Mouse (Mus musculus) neural tube, embryonic 10.5 days (tissue): ENCODE measurements around the gene Prkd3.

ENCODE experiments used
- DNase-seq: peaks from one replicate; pipeline ENCODE4 v3.0.0-alpha.2; 2017; ENCODE audit warnings: low spot score; ENCODE audit errors: extremely low spot score

The Prkd3 gene

GRCm38 (mm10) chr17:78937229-78937853 is 83.3 kb downstream of the Prkd3 start:
- DNase-seq, result no peak

- peak; percentile 97 for DNase-seq
Observed at GRCm38 (mm10) chr17:78936466-78937228, 84.0 kb downstream of the Prkd3 start, which contains the start of the genes Cebpz and Ndufaf7. TSS of gene Cebpz (minus strand) at chr17:78937066. TSS of gene Ndufaf7 (plus strand) at chr17:78937136.

GRCm38 (mm10) chr17:78935857-78936256 is 84.8 kb downstream of the Prkd3 start:
- DNase-seq, result no peak

- no peak for DNase-seq
Observed at GRCm38 (mm10) chr17:78917696-78918095, 102.9 kb downstream of the Prkd3 start.

- DNase-seq, result no peak
Observed at GRCm38 (mm10) chr17:78916899-78917298, 103.7 kb downstream of the Prkd3 start.

GRCm38 (mm10) chr17:78916369-78916813 is 104.2 kb downstream of the Prkd3 start, which contains the start of gene Cebpzos:
TSS of gene Cebpzos (plus strand) at chr17:78916500.
- DNase-seq, result peak; percentile 87

GRCm38 (mm10) chr17:78915772-78916171 is 104.8 kb downstream of the Prkd3 start:
- DNase-seq, result no peak

GRCm38 (mm10) chr17:78913921-78914320 is 106.7 kb downstream of the Prkd3 start:
- no peak for DNase-seq

GRCm38 (mm10) chr17:78912861-78913281 is 107.7 kb downstream of the Prkd3 start:
- no peak for DNase-seq

GRCm38 (mm10) chr17:78909374-78909773 is 111.2 kb downstream of the Prkd3 start:
- DNase-seq, result no peak

- DNase-seq, result no peak
Observed at GRCm38 (mm10) chr17:78906892-78907291, 113.7 kb downstream of the Prkd3 start, which contains the start of gene Sult6b1. TSS of gene Sult6b1 (minus strand) at chr17:78906992.

- DNase-seq, result no peak
Observed at GRCm38 (mm10) chr17:78903158-78903557, 117.5 kb downstream of the Prkd3 start.
